Mouse (Mus musculus): ENCODE data around the gene Hmcn2.

DNA sequence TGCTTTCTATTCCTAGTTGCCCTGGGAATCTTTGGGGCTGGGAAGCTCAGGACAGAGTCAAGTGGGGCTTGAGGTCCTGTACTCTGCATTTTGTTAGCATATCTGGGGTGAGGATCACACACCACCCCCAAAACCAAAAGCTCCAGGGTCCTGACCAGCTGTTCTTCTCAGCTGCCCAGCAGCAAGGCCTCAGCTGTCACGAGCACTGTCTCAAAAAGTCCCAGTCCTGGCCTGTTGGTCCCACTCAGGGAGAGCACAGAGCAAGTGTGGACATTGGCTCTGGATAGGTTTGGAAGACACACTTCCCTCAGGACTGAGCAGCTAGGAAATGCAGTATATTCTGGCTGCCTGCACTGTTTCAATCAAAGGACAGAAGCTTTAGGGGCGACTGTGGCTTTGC, 176.3 kb downstream of the Hmcn2 start:
- no peak for TF ChIP-seq POLR2A (IDR thresholded peaks at IDR 0.05; ENCODE audit: low read depth, low read length)
- TF ChIP-seq CTCF (IDR thresholded peaks at IDR 0.05; ENCODE audit: extremely low read depth, insufficient read length, insufficient replicate concordance, low read depth, low read length), result no peak
